Mouse (Mus musculus): Measurements from ENCODE around the gene Hoxd13. TPM values are rescaled to one million over a fixed set of nuclear protein-coding genes. Genes with fewer than 3 reads are reported as not detected.

The Hoxd13 gene
- polyA plus RNA-seq, 1 experiment from 2014 or later, result 32.3 TPM

DNA sequence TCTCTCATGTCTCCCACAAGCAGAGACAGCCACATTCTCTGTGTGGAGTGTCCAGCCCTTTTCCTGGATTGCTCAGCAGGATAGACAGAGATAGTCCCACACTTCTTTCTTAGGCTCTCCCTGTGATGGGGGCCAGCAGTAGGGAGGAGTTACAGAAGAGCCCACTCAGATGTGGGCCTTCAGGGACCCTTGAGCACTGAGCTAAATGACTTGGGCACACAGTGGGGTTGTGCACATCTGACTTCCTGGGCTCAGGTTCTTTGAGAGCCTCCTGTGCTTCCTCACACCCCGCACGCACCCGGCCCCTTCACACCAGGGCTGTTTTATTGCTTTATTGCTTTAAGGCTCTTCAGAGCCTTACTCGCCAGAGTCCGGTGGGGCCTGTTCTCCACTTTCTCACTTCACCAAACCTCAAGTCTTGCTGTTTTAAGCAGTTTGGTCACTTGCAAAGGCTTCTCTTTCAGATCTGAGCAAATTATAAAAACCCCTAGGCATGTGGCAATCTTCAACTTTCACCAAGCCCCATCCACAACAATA, 52.9 kb downstream of the Hoxd13 start:
- no peak overlapping the region for H3K9ac ChIP-seq
- H3K4me1 ChIP-seq, result peaks cover 6% of the 10 kb centered on the region; the same call in 1 of the 2 replicates
- H3K4me3 ChIP-seq, result no peak overlapping the region
- no peak overlapping the region for H3K27ac ChIP-seq
- peaks cover 99% of the 10 kb centered on the region for H3K27me3 ChIP-seq
- H3K36me3 ChIP-seq, result no peaks in the 10 kb centered on the region
- no peak overlapping the region for H3K4me2 ChIP-seq
- no peaks in the 10 kb centered on the region for H3K9me3 ChIP-seq
- 19% methylated on average over 5 of the region's 5 CpGs for WGBS
- ATAC-seq (ENCODE audit: insufficient number of reproducible peaks, low FRiP score, low TSS enrichment, low read depth), result no peak

Small RNA genes within 50 kb of the gene (microRNA-seq; reads per million reads assigned to microRNA genes)
- gene Gm44463, result not detected

Other genes with a start within 250 kb of the Hoxd13 start
- 31.5 and 31.9 TPM in 2 replicates for gene Lnpk, start 88.9 kb upstream of the Hoxd13 start, polyA plus RNA-seq (2015; fragmentation: Nextera tagmentation; extraction: Ambion mirVana)
- 0.96 and 1.4 TPM in 2 replicates for gene Evx2, start 8.8 kb upstream of the Hoxd13 start, polyA plus RNA-seq (2015; fragmentation: Nextera tagmentation; extraction: Ambion mirVana)
- gene Hoxd12, start 6.7 kb downstream of the Hoxd13 start, polyA plus RNA-seq (2015; fragmentation: Nextera tagmentation; extraction: Ambion mirVana), result 27.0 and 30.6 TPM in 2 replicates
- 7.1 and 10.3 TPM in 2 replicates for gene Hoxd11, start 11.2 kb downstream of the Hoxd13 start, polyA plus RNA-seq (2015; fragmentation: Nextera tagmentation; extraction: Ambion mirVana)
- 12.4 and 14.5 TPM in 2 replicates for gene Hoxd10, start 23.6 kb downstream of the Hoxd13 start, polyA plus RNA-seq (2015; fragmentation: Nextera tagmentation; extraction: Ambion mirVana)
- gene Hoxd9, start 29.4 kb downstream of the Hoxd13 start, polyA plus RNA-seq (2015; fragmentation: Nextera tagmentation; extraction: Ambion mirVana), result 7.1 TPM in 2 replicates
- gene Hoxd8, start 36.3 kb downstream of the Hoxd13 start, polyA plus RNA-seq (2015; fragmentation: Nextera tagmentation; extraction: Ambion mirVana), result 5.9 and 7.3 TPM in 2 replicates
- gene Hoxd3, start 43.6 kb downstream of the Hoxd13 start, polyA plus RNA-seq (2015; fragmentation: Nextera tagmentation; extraction: Ambion mirVana), result 0.55 and 0.65 TPM in 2 replicates
- gene Hoxd4, start 43.6 kb downstream of the Hoxd13 start, polyA plus RNA-seq (2015; fragmentation: Nextera tagmentation; extraction: Ambion mirVana), result 0.29 and 0.66 TPM in 2 replicates
- 0.08 and 0.11 TPM in 2 replicates for gene Gm28230, start 58.4 kb downstream of the Hoxd13 start, polyA plus RNA-seq (2015; fragmentation: Nextera tagmentation; extraction: Ambion mirVana)
- gene Hoxd1, start 94.7 kb downstream of the Hoxd13 start, polyA plus RNA-seq (2015; fragmentation: Nextera tagmentation; extraction: Ambion mirVana), result 0.26 and 0.42 TPM in 2 replicates
- gene Mtx2, start 157.5 kb downstream of the Hoxd13 start, polyA plus RNA-seq (2015; fragmentation: Nextera tagmentation; extraction: Ambion mirVana), result 94.6 and 94.7 TPM in 2 replicates

Data from limb, embryonic 15.5 days (tissue).